Mouse (Mus musculus) midbrain, embryonic 12.5 days (tissue): ENCODE results near the gene Rufy3. TPM values are rescaled to one million over a fixed set of nuclear protein-coding genes. Genes with fewer than 3 reads are reported as not detected.

ENCODE experiments used
- ATAC-seq: fragments of 200-750 bp; cut with Nextera tagmentation; 2 replicates; pipeline ENCODE4 v1.8.0; 2017; ENCODE audit warnings: low read depth, moderate TSS enrichment, moderate library complexity; ENCODE audit not compliant: low FRiP score
- H3K27ac ChIP-seq: fragments of 300-500 bp; sonication (generic); replicated peaks from 2 replicates; pipeline ENCODE4 v1.5.1; 2016; ENCODE audit warnings: mild to moderate bottlenecking
- H3K27me3 ChIP-seq: fragments of 300-500 bp; sonication (generic); 2 replicates; pipeline ENCODE4 v1.6.1; 2016; ENCODE audit warnings: mild to moderate bottlenecking
- H3K36me3 ChIP-seq: fragments of 300-500 bp; sonication (generic); 2 replicates; pipeline ENCODE4 v1.6.1; 2016
- H3K4me1 ChIP-seq: fragments of 300-500 bp; sonication (generic); 2 replicates; pipeline ENCODE4 v1.6.1; 2016
- H3K4me2 ChIP-seq: fragments of 300-500 bp; sonication (generic); replicated peaks from 2 replicates; pipeline ENCODE4 v1.6.1; 2016; ENCODE audit warnings: mild to moderate bottlenecking, moderate library complexity
- H3K4me3 ChIP-seq: fragments of 300-500 bp; sonication (generic); 2 replicates; pipeline ENCODE4 v1.5.1; 2016; ENCODE audit warnings: mild to moderate bottlenecking
- H3K9ac ChIP-seq: fragments of 300-500 bp; sonication (generic); replicated peaks from 2 replicates; pipeline ENCODE4 v1.6.1; 2016; ENCODE audit warnings: mild to moderate bottlenecking, moderate library complexity
- H3K9me3 ChIP-seq: fragments of 300-500 bp; sonication (generic); 2 replicates; pipeline ENCODE4 v1.6.1; 2016; ENCODE audit warnings: mild to moderate bottlenecking
- WGBS: fragments of 180-500 bp; shearing (Covaris S2); methylation state at CpG from one replicate; pipeline ENCODE4 v1.1.7; 2016; 5-methylcytosine and 5-hydroxymethylcytosine counted together
- polyA plus RNA-seq: library from polyadenylated mRNA; unstranded; fragments of >200 nt; fragmentation: Nextera tagmentation; extraction: Ambion mirVana; gene quantifications from 2 replicates; pipeline ENCODE4 v1.2.1, GENCODE M21; 2016

Gene Rufy3
- polyA plus RNA-seq, 1 experiment from 2014 or later, result 210 TPM

GRCm38 (mm10) chr5:88583271-88584031 is 18.6 kb downstream of the Rufy3 start:
- H3K4me2 ChIP-seq, result peak overlapping the region; percentile 66
- H3K27ac ChIP-seq, result peak overlapping the region; percentile 81
- no peaks in the 10 kb centered on the region for H3K27me3 ChIP-seq
- H3K4me1 ChIP-seq, result peaks cover 36% of the 10 kb centered on the region
- H3K9me3 ChIP-seq, result no peaks in the 10 kb centered on the region
- no peaks in the 10 kb centered on the region for H3K36me3 ChIP-seq
- peak overlapping the region; percentile 69 for H3K4me3 ChIP-seq
- peak; percentile 95 for ATAC-seq
- peak overlapping the region; percentile 74 for H3K9ac ChIP-seq
- 11% methylated on average over 9 of the region's 9 CpGs for WGBS

- Histone ChIP-seq H3K36me3 (no peaks in the 10 kb centered on the region), H3K4me1 (peaks cover 40% of the 10 kb centered on the region), H3K27me3 (no peaks in the 10 kb centered on the region), H3K9ac (peak overlapping the region; percentile 74), H3K4me2 (peak overlapping the region; percentile 66), H3K4me3 (peak overlapping the region; percentile 69), H3K27ac (peak overlapping the region; percentile 81), H3K9me3 (no peaks in the 10 kb centered on the region)
- ATAC-seq, result peak; percentile 52
- WGBS, result 8% methylated on average over 9 of the region's 9 CpGs
Measured at GRCm38 (mm10) chr5:88584061-88584460, 19.2 kb downstream of the Rufy3 start.

- H3K4me1 ChIP-seq, result peaks cover 40% of the 10 kb centered on the region
- 69% methylated on average over 7 of the region's 7 CpGs for WGBS
Measured at GRCm38 (mm10) chr5:88586407-88587174, 21.8 kb downstream of the Rufy3 start.

GRCm38 (mm10) chr5:88587211-88587934 is 22.5 kb downstream of the Rufy3 start:
- Histone ChIP-seq H3K27me3 (no peaks in the 10 kb centered on the region), H3K9ac (peak overlapping the region; percentile 59), H3K4me1 (peaks cover 40% of the 10 kb centered on the region), H3K36me3 (peaks cover 14% of the 10 kb centered on the region), H3K27ac (peak overlapping the region; percentile 64; the same call in 1 of the 2 replicates), H3K9me3 (no peaks in the 10 kb centered on the region), H3K4me3 (peak overlapping the region; percentile 69), H3K4me2 (peak overlapping the region; percentile 66)
- peak; percentile 5; the same call in 1 of the 2 replicates for ATAC-seq
- 37% methylated on average over 13 of the region's 13 CpGs for WGBS

More at GRCm38 (mm10) chr5:88586407-88587174, 21.8 kb downstream of the Rufy3 start:
- Histone ChIP-seq H3K9me3 (no peaks in the 10 kb centered on the region), H3K4me3 (peak overlapping the region; percentile 69), H3K27me3 (no peaks in the 10 kb centered on the region), H3K9ac (peak overlapping the region; percentile 59; the same call in 1 of the 2 replicates), H3K4me2 (peak overlapping the region; percentile 66), H3K36me3 (peaks cover 12% of the 10 kb centered on the region), H3K27ac (peak overlapping the region; percentile 64; the same call in 1 of the 2 replicates)
- ATAC-seq, result no peak

- ATAC-seq, result no peak
- no peaks in the 10 kb centered on the region for H3K9me3 ChIP-seq
- peaks cover 22% of the 10 kb centered on the region for H3K36me3 ChIP-seq
- no peak overlapping the region for H3K4me3 ChIP-seq
- H3K4me1 ChIP-seq, result peaks cover 40% of the 10 kb centered on the region
- peak overlapping the region; percentile 25; the same call in 1 of the 2 replicates for H3K4me2 ChIP-seq
- 52% methylated on average over 5 of the region's 5 CpGs for WGBS
- H3K27ac ChIP-seq, result no peak overlapping the region
- H3K27me3 ChIP-seq, result no peaks in the 10 kb centered on the region
- no peak overlapping the region for H3K9ac ChIP-seq
Measured at GRCm38 (mm10) chr5:88588481-88588880, 23.6 kb downstream of the Rufy3 start.

- WGBS, result 89% methylated on average over 12 of the region's 13 CpGs
- Histone ChIP-seq H3K9ac (no peak overlapping the region), H3K36me3 (peaks cover 33% of the 10 kb centered on the region), H3K4me2 (no peak overlapping the region), H3K27me3 (no peaks in the 10 kb centered on the region), H3K9me3 (no peaks in the 10 kb centered on the region), H3K27ac (no peak overlapping the region), H3K4me3 (no peak overlapping the region), H3K4me1 (peaks cover 3% of the 10 kb centered on the region)
- no peak for ATAC-seq
Measured at GRCm38 (mm10) chr5:88593421-88594172, 28.8 kb downstream of the Rufy3 start.

- Histone ChIP-seq H3K9me3 (no peaks in the 10 kb centered on the region), H3K36me3 (peaks cover 37% of the 10 kb centered on the region), H3K27me3 (no peaks in the 10 kb centered on the region), H3K27ac (no peak overlapping the region), H3K4me1 (no peaks in the 10 kb centered on the region), H3K9ac (no peak overlapping the region), H3K4me2 (no peak overlapping the region), H3K4me3 (no peak overlapping the region)
- no peak for ATAC-seq
- 93% methylated on average over 7 of the region's 7 CpGs for WGBS
Measured at GRCm38 (mm10) chr5:88594173-88594569, 29.3 kb downstream of the Rufy3 start.

- H3K4me3 ChIP-seq, result no peak overlapping the region
- no peak overlapping the region for H3K9ac ChIP-seq
- H3K4me1 ChIP-seq, result no peaks in the 10 kb centered on the region
- H3K36me3 ChIP-seq, result peaks cover 30% of the 10 kb centered on the region
- no peaks in the 10 kb centered on the region for H3K9me3 ChIP-seq
- no peak overlapping the region for H3K4me2 ChIP-seq
- ATAC-seq, result no peak
- H3K27ac ChIP-seq, result no peak overlapping the region
- WGBS, result 86% methylated on average over 5 of the region's 5 CpGs
- H3K27me3 ChIP-seq, result no peaks in the 10 kb centered on the region
Measured at GRCm38 (mm10) chr5:88595537-88596455, 31.0 kb downstream of the Rufy3 start.

GRCm38 (mm10) chr5:88598961-88599360 is 34.1 kb downstream of the Rufy3 start:
- 93% methylated on average over 6 of the region's 6 CpGs for WGBS
- no peaks in the 10 kb centered on the region for H3K9me3 ChIP-seq
- no peak overlapping the region for H3K4me3 ChIP-seq
- H3K4me2 ChIP-seq, result no peak overlapping the region
- H3K9ac ChIP-seq, result no peak overlapping the region
- H3K36me3 ChIP-seq, result peaks cover 12% of the 10 kb centered on the region
- ATAC-seq, result no peak
- no peaks in the 10 kb centered on the region for H3K4me1 ChIP-seq
- no peak overlapping the region for H3K27ac ChIP-seq
- no peaks in the 10 kb centered on the region for H3K27me3 ChIP-seq

- Histone ChIP-seq H3K4me1 (no peaks in the 10 kb centered on the region), H3K9me3 (no peaks in the 10 kb centered on the region), H3K27me3 (no peaks in the 10 kb centered on the region), H3K4me2 (no peak overlapping the region), H3K36me3 (peaks cover 15% of the 10 kb centered on the region), H3K27ac (no peak overlapping the region), H3K9ac (no peak overlapping the region), H3K4me3 (no peak overlapping the region)
- ATAC-seq, result no peak
- WGBS, result 82% methylated on average over 2 of the region's 2 CpGs
Measured at GRCm38 (mm10) chr5:88602030-88602429, 37.2 kb downstream of the Rufy3 start.
